Mouse (Mus musculus) lung, embryonic 15.5 days (tissue): ENCODE results near the gene Th. TPM values are rescaled to one million over a fixed set of nuclear protein-coding genes. Genes with fewer than 3 reads are reported as not detected.
A peak's percentile ranks its signal among the peaks of the same experiment; 100 is the strongest.

Source experiments
- ATAC-seq: fragments of 200-750 bp; cut with Nextera tagmentation; 2 replicates; pipeline ENCODE4 v1.8.0; 2017; ENCODE audit warnings: moderate number of reproducible peaks, borderline replicate concordance; ENCODE audit not compliant: low FRiP score, low TSS enrichment; ENCODE audit errors: extremely low read depth
- H3K27ac ChIP-seq: fragments of 300-500 bp; sonication (generic); 2 replicates; pipeline ENCODE4 v1.5.1; 2015; ENCODE audit warnings: moderate library complexity, mild to moderate bottlenecking, inconsistent platforms
- H3K27me3 ChIP-seq: fragments of 300-500 bp; sonication (generic); 2 replicates; pipeline ENCODE4 v1.6.1; 2015; ENCODE audit warnings: inconsistent platforms
- H3K36me3 ChIP-seq: fragments of 300-500 bp; sonication (generic); 2 replicates; pipeline ENCODE4 v1.6.1; 2015; ENCODE audit warnings: inconsistent platforms
- H3K4me1 ChIP-seq: fragments of 300-500 bp; sonication (generic); 2 replicates; pipeline ENCODE4 v1.6.1; 2015; ENCODE audit warnings: inconsistent platforms
- H3K4me2 ChIP-seq: fragments of 300-500 bp; sonication (generic); 2 replicates; pipeline ENCODE4 v1.6.1; 2015; ENCODE audit warnings: inconsistent platforms, mild to moderate bottlenecking, moderate library complexity
- H3K4me3 ChIP-seq: fragments of 300-500 bp; sonication (generic); 2 replicates; pipeline ENCODE4 v1.5.1; 2015; ENCODE audit warnings: mild to moderate bottlenecking, inconsistent platforms
- H3K9ac ChIP-seq: fragments of 300-500 bp; sonication (generic); 2 replicates; pipeline ENCODE4 v1.6.1; 2015; ENCODE audit warnings: inconsistent platforms
- H3K9me3 ChIP-seq: fragments of 300-500 bp; sonication (generic); 2 replicates; pipeline ENCODE4 v1.6.1; 2016; ENCODE audit warnings: inconsistent platforms
- WGBS: fragments of 180-500 bp; shearing (Covaris S2); methylation state at CpG from one replicate; pipeline ENCODE4 v1.1.7; 2015; 5-methylcytosine and 5-hydroxymethylcytosine counted together
- polyA plus RNA-seq: library from polyadenylated mRNA; unstranded; fragments of >200 nt; fragmentation: Nextera tagmentation; extraction: Ambion mirVana; gene quantifications from 2 replicates; pipeline ENCODE4 v1.2.1, GENCODE M21; 2015

The Th gene
- polyA plus RNA-seq, result 0.93 and 2.6 TPM in 2 replicates

- Histone ChIP-seq H3K4me3 (no peak within 1 kb of the TSS), H3K27me3 (no peaks in the 10 kb centered on the region), H3K9me3 (no peaks in the 10 kb centered on the region), H3K36me3 (no peaks in the 10 kb centered on the region), H3K27ac (peak within 1 kb of the TSS; percentile 45; the same call in 1 of the 2 replicates), H3K4me2 (no peak within 1 kb of the TSS), H3K9ac (no peak within 1 kb of the TSS), H3K4me1 (peaks cover 3% of the 10 kb centered on the region; the same call in 1 of the 2 replicates)
- WGBS, result 77% methylated on average over 3 of the region's 3 CpGs
- no peak for ATAC-seq
These were observed at the start of gene Th for GRCm38 (mm10) chr7:142931028-142931427. Gene Th, minus strand, starts transcription at chr7:142931128.

GRCm38 (mm10) chr7:142968809-142969511, 38.0 kb upstream of the Th start, which contains the start of gene Ascl2:
Gene Ascl2, minus strand, starts transcription at chr7:142969264.
- peak; percentile 40; the same call in 1 of the 2 replicates for ATAC-seq

GRCm38 (mm10) chr7:142967884-142968808, 37.2 kb upstream of the Th start:
- ATAC-seq, result peak; percentile 62
- Histone ChIP-seq H3K27me3 (peaks cover 88% of the 10 kb centered on the region), H3K4me3 (peak overlapping the region; percentile 46), H3K4me1 (peaks cover 23% of the 10 kb centered on the region), H3K9ac (peak overlapping the region; percentile 36), H3K4me2 (peak overlapping the region; percentile 97), H3K36me3 (no peaks in the 10 kb centered on the region), H3K9me3 (no peaks in the 10 kb centered on the region), H3K27ac (peak overlapping the region; percentile 67)
- WGBS, result under 1% methylated on average over 90 of the region's 90 CpGs

More at GRCm38 (mm10) chr7:142968809-142969511, 38.0 kb upstream of the Th start, which contains the start of gene Ascl2:
- Histone ChIP-seq H3K27ac (peak within 1 kb of the TSS; percentile 67), H3K9me3 (no peaks in the 10 kb centered on the region), H3K4me1 (peaks cover 23% of the 10 kb centered on the region), H3K4me2 (peak within 1 kb of the TSS; percentile 97), H3K9ac (peak within 1 kb of the TSS; percentile 36), H3K4me3 (peak within 1 kb of the TSS; percentile 46), H3K36me3 (no peaks in the 10 kb centered on the region), H3K27me3 (peaks cover 83% of the 10 kb centered on the region)
- WGBS, result 2% methylated on average over 48 of the region's 51 CpGs

- Histone ChIP-seq H3K4me3 (peak overlapping the region; percentile 46), H3K36me3 (no peaks in the 10 kb centered on the region), H3K27ac (peak overlapping the region; percentile 67), H3K4me2 (peak overlapping the region; percentile 97), H3K9me3 (no peaks in the 10 kb centered on the region), H3K27me3 (peaks cover 88% of the 10 kb centered on the region), H3K4me1 (peaks cover 23% of the 10 kb centered on the region), H3K9ac (peak overlapping the region; percentile 36)
- WGBS, result 1% methylated on average over 36 of the region's 36 CpGs
- ATAC-seq, result peak; percentile 72
These were observed 36.5 kb upstream of the Th start for GRCm38 (mm10) chr7:142967414-142967883.

- Histone ChIP-seq H3K4me1 (no peaks in the 10 kb centered on the region), H3K36me3 (no peaks in the 10 kb centered on the region), H3K27ac (no peak overlapping the region), H3K4me2 (no peak overlapping the region), H3K4me3 (no peak overlapping the region), H3K27me3 (peaks cover 12% of the 10 kb centered on the region), H3K9ac (no peak overlapping the region), H3K9me3 (no peaks in the 10 kb centered on the region)
- ATAC-seq, result no peak
- 68% methylated on average over 4 of the region's 4 CpGs for WGBS
These were observed 28.8 kb upstream of the Th start for GRCm38 (mm10) chr7:142959752-142960151.

- Histone ChIP-seq H3K4me2 (no peak overlapping the region), H3K4me3 (no peak overlapping the region), H3K27me3 (peaks cover 4% of the 10 kb centered on the region), H3K4me1 (no peaks in the 10 kb centered on the region), H3K9me3 (no peaks in the 10 kb centered on the region), H3K27ac (no peak overlapping the region), H3K9ac (no peak overlapping the region), H3K36me3 (no peaks in the 10 kb centered on the region)
- 89% methylated on average over 1 of the region's 1 CpGs for WGBS
- no peak for ATAC-seq
These were observed 27.9 kb upstream of the Th start for GRCm38 (mm10) chr7:142958817-142959216.

- Histone ChIP-seq H3K4me2 (no peak overlapping the region), H3K4me3 (no peak overlapping the region), H3K9me3 (no peaks in the 10 kb centered on the region), H3K9ac (no peak overlapping the region), H3K27ac (no peak overlapping the region), H3K36me3 (no peaks in the 10 kb centered on the region), H3K4me1 (no peaks in the 10 kb centered on the region), H3K27me3 (no peaks in the 10 kb centered on the region)
- 34% methylated on average over 2 of the region's 2 CpGs for WGBS
- ATAC-seq, result 0 out of 2 replicates have a peak, but pooled peaks have one; percentile 31
These were observed 25.1 kb upstream of the Th start for GRCm38 (mm10) chr7:142956018-142956417.

- no peaks in the 10 kb centered on the region for H3K4me1 ChIP-seq
- no peak overlapping the region for H3K4me3 ChIP-seq
- no peaks in the 10 kb centered on the region for H3K9me3 ChIP-seq
- ATAC-seq, result no peak
- H3K4me2 ChIP-seq, result no peak overlapping the region
- 0% methylated on average over 1 of the region's 1 CpGs for WGBS
- H3K27me3 ChIP-seq, result no peaks in the 10 kb centered on the region
- H3K9ac ChIP-seq, result no peak overlapping the region
- no peak overlapping the region for H3K27ac ChIP-seq
- no peaks in the 10 kb centered on the region for H3K36me3 ChIP-seq
These were observed 18.6 kb upstream of the Th start for GRCm38 (mm10) chr7:142949568-142949967.

GRCm38 (mm10) chr7:142937631-142938030, 6.7 kb upstream of the Th start:
- H3K36me3 ChIP-seq, result no peaks in the 10 kb centered on the region
- no peak overlapping the region for H3K9ac ChIP-seq
- no peak for ATAC-seq

GRCm38 (mm10) chr7:142935708-142936107, 4.8 kb upstream of the Th start:
- Histone ChIP-seq H3K27me3 (no peaks in the 10 kb centered on the region), H3K4me2 (no peak overlapping the region), H3K27ac (no peak overlapping the region), H3K9me3 (no peaks in the 10 kb centered on the region), H3K36me3 (no peaks in the 10 kb centered on the region), H3K9ac (no peak overlapping the region), H3K4me1 (peaks cover 3% of the 10 kb centered on the region; the same call in 1 of the 2 replicates), H3K4me3 (no peak overlapping the region)
- no peak for ATAC-seq
- 78% methylated on average over 14 of the region's 14 CpGs for WGBS

More at GRCm38 (mm10) chr7:142937631-142938030, 6.7 kb upstream of the Th start:
- H3K9me3 ChIP-seq, result no peaks in the 10 kb centered on the region
- no peak overlapping the region for H3K4me3 ChIP-seq
- H3K4me2 ChIP-seq, result no peak overlapping the region
- no peaks in the 10 kb centered on the region for H3K27me3 ChIP-seq
- peaks cover 3% of the 10 kb centered on the region; the same call in 1 of the 2 replicates for H3K4me1 ChIP-seq
- H3K27ac ChIP-seq, result no peak overlapping the region

GRCm38 (mm10) chr7:142932469-142932868, 1.5 kb upstream of the Th start:
- WGBS, result 34% methylated on average over 3 of the region's 3 CpGs
- Histone ChIP-seq H3K4me3 (no peak overlapping the region), H3K4me2 (no peak overlapping the region), H3K27ac (peak overlapping the region; percentile 45), H3K4me1 (peaks cover 3% of the 10 kb centered on the region; the same call in 1 of the 2 replicates), H3K27me3 (no peaks in the 10 kb centered on the region), H3K9ac (no peak overlapping the region), H3K9me3 (no peaks in the 10 kb centered on the region), H3K36me3 (no peaks in the 10 kb centered on the region)
- peak; percentile 13; the same call in 1 of the 2 replicates for ATAC-seq
